Comparison of ENCODE assay signal across 8 mouse cellular contexts in genomic region chr16:21694463-21695241, GRCm38 (mm10). TPM values are rescaled to one million over a fixed set of nuclear protein-coding genes. Genes with fewer than 3 reads are reported as not detected.
DNase-seq lines count a peak whose midpoint lies in the region; ATAC-seq and TF ChIP-seq lines count a peak whose summit lies in the region.

Gene 2510009E07Rik (minus strand): TSS chr16:21694665.

- peak within 1 kb of the TSS; percentile 83 for H3K27ac ChIP-seq in intestine, postnatal 0 days (ENCODE audit: low read depth, low read length)

- TF ChIP-seq CTCF in intestine, postnatal 0 days (IDR thresholded peaks at IDR 0.05; ENCODE audit: low read depth) = peak; percentile 23

- intact Hi-C loops in left cerebral cortex, postnatal 25 days (cut with DNase I) = loop anchor here (5.0 kb wide), 2 partner anchors 42 to 77 kb away; no protein-coding TSS in a partner anchor

- peak within 1 kb of the TSS; percentile 77 for H3K4me3 ChIP-seq in intestine, postnatal 0 days (ENCODE audit: low read depth, low read length)

- H3K27me3 ChIP-seq in intestine, postnatal 0 days (replicated peaks; ENCODE audit: control insufficient read depth, insufficient read depth, low read length) = no peaks in the 10 kb centered on the region

- ATAC-seq in intestine, postnatal 0 days = peak; percentile 76
- peak; percentile 55 for ATAC-seq in megakaryocyte-erythroid progenitor cell, adult 5-6 weeks (replicated peaks; ENCODE audit: low FRiP score, low TSS enrichment, poor library complexity, severe bottlenecking)

- peak; percentile 87 for DNase-seq in adrenal gland, adult 8-10 months
- DNase-seq in embryo, embryonic 11.5 days (ENCODE audit: low read depth, low spot score) = peak; percentile 84
- DNase-seq in gonadal fat pad, adult 2 months (ENCODE audit: low read depth) = no peak
- peak; percentile 88 to 94 for DNase-seq in left cerebral cortex, postnatal 25 days (ENCODE audit: low spot score in 2 of 2)
- DNase-seq in right cerebral cortex, postnatal 36 days (ENCODE audit: low spot score in 2 of 2) = peak; percentile 82 to 85
- peak; percentile 81 to 85 for DNase-seq in urinary bladder, postnatal 36 days (ENCODE audit: low spot score in 2 of 2)

- no peaks in the 10 kb centered on the region for H3K4me1 ChIP-seq in intestine, postnatal 0 days (replicated peaks; ENCODE audit: control insufficient read depth, insufficient read depth, low read length)

- no peaks in the 10 kb centered on the region for H3K36me3 ChIP-seq in intestine, postnatal 0 days (ENCODE audit: control insufficient read depth, insufficient read depth)

- H3K4me2 ChIP-seq in intestine, postnatal 0 days (replicated peaks; ENCODE audit: low read depth) = peak within 1 kb of the TSS; percentile 98

- H3K9me3 ChIP-seq in intestine, postnatal 0 days (ENCODE audit: control insufficient read depth) = no peaks in the 10 kb centered on the region

- H3K9ac ChIP-seq in intestine, postnatal 0 days (ENCODE audit: low read depth, low read length) = peak within 1 kb of the TSS; percentile 72

- under 1% methylated on average over 52 of the region's 61 CpGs for WGBS in intestine, postnatal 0 days

RNA-seq across cellular contexts. Expression of gene 2510009E07Rik, which starts in this region (rescaled TPM):
- total RNA-seq in adrenal gland, adult 8-10 months (2022) = 10 to 100 TPM; 19.6 to 26.0 (median 22.7) TPM
- 15.7 and 17.9 TPM in 2 replicates for polyA plus RNA-seq in gonadal fat pad, adult 2 months (2012; rRNA removed)
- polyA plus RNA-seq in intestine, postnatal 0 days (2015; fragmentation: Nextera tagmentation; extraction: Ambion mirVana) = 7.7 and 8.7 TPM in 2 replicates
- 10 to 100 TPM; 53.3 to 58.9 TPM for total RNA-seq in left cerebral cortex, postnatal 25 days (2021)
- total RNA-seq in megakaryocyte-erythroid progenitor cell, adult 5-6 weeks (2014; fragmentation: Nextera tagmentation) = 0.25 and 0.57 TPM in 2 replicates
- 0.23 and 2.4 TPM in 2 replicates for total RNA-seq in megakaryocyte-erythroid progenitor cell, adult 5-6 weeks (2017)

Comparison
In these comparisons a context has a peak if more than half of its experiments do, and no peak if none do; other contexts are left out.
1. RNA of gene 2510009E07Rik (total RNA-seq): 53.3 to 58.9 TPM in left cerebral cortex, postnatal 25 days and 19.6 to 26.0 TPM in adrenal gland, adult 8-10 months; 0.23 to 2.4 TPM in megakaryocyte-erythroid progenitor cell, adult 5-6 weeks; every median in the first group is over 4 times any median in the second.